Mouse (Mus musculus) right cerebral cortex, postnatal 25 days (tissue): ENCODE measurements at regions not wholly inside any gene's neighbourhood (a gene's known extent, or its start where the extent isn't known, plus 50 kb on each side); places are given as distances from the start of the nearest gene placed in this dataset.

Source experiments
- DNase-seq: peaks from one replicate; pipeline ENCODE4 v3.0.0; 2022

DNA sequence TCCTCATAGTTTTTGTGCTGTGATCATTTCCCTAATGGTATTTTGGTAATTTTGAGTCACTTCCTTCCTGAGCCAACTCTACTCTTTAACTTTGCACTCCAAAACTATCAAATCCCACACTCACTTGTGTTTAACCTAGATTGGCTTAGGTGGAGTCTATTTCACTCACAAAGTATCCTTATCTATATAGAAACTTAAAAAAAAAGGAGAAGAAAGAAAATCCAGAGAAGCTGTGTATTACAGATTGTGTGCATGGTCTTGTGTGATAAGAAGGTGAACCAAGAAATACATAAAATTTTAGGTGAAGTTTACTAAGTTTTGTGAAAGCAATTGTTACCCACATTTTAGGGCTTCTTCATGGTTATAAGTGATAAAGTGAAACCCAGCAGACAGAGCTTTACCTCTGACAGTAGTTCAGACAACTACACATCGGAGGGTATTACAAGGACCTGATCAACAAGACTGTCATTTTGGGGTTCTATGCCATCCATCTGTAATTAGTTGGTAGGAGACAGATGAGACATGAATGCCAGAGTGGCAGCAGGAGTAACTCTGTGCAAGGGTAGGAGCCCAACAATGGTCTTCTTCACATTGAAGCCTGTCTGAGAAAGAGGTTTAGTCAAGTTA lies 350.0 kb downstream of the Ccser2 start:
- no peak for DNase-seq

DNA sequence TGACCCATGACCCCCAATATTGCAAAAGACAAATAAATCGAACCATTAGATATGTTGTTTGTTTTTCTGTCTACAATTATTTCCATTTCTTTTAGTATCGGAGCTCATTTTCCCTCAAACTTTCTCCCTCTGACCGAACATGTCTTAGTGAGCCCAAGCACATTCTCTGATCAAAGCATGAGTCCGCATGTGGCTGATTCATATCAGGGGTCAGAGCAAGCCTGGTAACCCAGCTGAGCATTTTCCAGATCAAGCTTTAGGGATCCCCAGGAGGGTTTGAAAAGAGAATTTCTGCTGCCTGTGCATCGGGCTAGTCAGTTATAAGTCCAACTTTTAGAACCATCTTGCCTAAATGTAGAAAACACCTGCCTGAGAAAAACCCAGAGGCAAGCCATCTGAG lies 350.6 kb downstream of the Ccser2 start:
- DNase-seq: no peak

DNA sequence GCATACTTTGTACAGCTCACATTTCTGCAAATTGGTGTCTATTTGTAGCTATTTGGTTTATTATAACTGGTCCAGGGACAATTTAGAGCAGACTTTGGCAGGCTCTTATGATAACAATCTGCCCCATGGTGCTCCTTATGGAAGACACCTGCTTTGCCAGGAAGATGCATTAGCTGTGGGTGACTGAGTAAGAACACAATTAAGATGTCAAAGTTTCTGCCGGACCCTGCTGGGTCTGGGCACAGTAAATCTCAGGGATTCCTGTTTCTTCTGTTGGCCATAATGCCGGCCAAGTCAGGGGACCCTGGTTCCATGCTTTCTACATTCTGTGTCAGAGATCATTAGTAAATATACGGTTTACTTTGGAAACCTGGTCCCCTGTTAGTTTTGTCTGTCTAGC lies 353.7 kb downstream of the Ccser2 start:
- no peak for DNase-seq

DNA sequence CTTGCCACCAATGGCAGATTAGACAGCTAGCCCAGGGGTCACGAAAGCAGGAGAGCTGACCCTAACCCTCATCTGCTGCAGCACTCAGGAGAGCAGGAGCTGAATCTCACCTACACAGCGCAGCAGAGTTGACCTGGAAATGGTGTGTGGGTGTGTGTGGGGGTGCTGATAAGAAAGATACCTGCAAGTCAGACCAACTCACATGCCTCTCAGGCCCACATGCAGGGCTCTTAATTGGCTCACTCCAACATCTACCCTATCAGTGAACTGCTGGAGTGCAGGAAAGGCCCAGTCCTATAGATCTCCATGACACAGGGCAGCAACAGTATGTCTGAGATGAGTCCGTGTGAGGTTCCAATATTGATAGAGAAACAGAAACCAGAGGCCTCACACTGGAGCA lies 355.7 kb downstream of the Ccser2 start:
- DNase-seq: no peak

DNA sequence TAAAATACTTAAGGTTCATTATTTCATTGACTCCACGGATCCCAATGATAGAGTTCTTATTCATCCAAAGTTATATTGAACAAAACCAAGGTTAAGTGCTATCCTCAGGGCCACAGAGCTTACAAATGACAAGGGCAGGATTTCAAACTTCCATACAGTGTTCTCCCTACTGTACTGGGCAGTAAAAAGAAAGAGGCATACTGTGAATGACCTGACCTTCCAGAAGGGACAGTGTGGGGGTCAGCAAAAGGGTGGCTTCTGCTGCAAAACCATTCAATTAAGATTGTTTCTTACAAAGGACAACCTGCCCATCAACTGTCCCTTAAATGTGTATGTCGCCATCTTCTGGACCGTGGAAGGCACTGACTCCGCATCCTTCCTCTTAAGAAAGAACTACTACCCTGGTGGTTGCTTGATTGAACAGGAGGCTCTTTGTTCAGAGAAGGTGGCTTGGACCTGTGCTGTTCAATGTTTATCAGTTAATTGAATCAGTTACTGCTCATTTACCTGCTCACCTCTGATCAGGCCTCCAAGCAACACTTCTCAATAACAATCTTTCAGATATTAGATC lies 384.4 kb downstream of the Ccser2 start:
- no peak for DNase-seq

DNA sequence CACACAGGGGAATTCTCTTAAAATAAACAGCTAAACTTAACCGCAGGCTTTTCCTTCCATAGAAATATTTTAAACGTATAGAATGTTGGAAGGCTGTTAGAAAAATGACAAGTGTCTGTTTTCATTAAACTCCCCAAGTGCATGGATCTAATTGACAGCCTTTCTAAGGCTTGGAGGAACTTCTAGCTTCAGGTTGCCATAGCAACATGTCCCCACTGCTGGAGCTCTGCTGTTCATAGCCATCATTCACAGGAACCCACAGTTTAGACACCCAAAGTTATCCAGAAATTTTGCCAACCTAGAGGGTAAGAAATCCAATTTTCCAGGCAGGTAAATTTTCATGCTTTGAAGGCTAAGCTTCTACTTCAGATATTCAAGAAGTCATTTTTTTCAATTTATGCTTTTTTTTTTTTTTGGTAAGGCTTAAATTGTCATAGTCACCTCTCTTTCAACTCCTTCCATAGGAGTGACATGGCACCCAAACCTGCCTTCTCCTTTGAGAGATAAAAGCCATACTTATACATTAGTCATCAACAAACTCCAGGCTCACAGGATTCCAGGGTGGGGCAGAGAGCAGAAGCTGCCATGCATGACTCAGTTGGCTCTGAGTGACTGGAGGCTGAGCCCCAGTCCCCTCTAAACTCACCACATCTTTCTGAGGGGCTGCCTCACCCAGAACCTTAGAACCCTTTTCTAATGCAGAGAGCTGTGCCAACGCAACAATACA lies 385.1 kb downstream of the Ccser2 start:
- no peak for DNase-seq

DNA sequence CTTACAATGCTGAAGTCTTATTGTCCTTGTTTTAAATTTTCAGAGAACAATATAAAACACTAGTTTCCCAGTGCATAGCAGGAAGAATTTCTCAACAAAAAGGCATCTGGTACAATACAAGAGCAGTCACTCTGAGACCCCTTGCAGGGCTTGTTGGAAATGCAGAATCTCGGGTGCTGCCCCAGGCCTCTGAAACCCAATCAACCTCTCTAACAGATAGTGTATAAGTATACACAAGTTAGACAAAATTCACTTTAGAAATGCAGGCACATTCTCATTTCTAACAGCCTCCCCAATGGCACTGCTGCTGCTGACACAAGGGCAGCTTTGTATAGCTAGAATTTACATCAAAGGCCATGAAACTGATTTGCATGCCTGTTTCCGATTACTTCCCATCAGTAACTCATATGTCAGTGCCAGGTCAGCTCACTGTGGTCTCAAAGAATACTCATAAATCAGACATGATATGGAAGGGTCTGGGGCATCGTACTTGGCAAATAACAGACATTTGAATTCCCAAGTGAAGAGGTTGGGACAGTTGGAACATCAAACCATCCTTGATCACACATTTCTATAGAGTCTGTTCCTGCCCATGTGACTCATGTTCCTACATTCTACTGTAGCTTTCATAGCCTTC lies 405.2 kb downstream of the Ccser2 start:
- no peak for DNase-seq

DNA sequence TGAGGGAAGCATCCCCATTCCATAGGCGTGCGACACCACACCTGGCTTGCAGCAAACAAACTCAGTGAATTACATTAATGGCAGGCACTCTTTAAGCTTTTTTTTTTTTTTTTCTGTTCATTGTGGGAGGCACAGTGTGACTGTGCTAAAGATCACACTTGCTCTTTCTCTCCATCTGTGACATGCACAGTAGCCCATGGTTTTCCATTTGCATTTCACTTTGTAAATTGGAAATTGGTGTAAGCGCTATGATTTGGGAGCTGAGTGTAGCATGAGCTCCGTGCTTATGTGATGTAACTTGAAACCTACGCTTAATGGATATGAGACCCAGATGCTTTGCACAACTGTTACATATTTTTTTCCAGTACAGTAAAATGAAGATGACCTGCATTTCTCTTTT lies 431.2 kb downstream of the Ccser2 start:
- DNase-seq: no peak

DNA sequence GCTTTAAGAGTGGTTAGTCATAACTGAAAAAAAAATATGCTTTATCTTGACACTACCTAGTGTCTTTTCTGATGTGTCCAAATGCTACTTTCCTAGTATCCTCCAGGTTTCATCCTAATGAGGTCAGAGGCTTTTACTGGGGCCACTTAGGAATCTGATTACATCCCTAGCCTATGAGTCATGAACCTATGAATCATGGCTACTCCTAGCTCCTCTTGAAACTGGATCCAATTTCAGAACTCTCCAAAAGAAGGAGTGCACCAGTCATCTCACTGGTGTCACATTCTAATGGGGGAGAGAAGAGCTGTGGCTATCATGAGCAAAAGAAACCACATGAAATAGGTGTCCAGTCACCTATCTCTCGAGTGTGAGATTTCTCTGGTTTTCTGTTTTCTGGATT lies 432.6 kb downstream of the 4930474N05Rik start:
- DNase-seq: no peak

DNA sequence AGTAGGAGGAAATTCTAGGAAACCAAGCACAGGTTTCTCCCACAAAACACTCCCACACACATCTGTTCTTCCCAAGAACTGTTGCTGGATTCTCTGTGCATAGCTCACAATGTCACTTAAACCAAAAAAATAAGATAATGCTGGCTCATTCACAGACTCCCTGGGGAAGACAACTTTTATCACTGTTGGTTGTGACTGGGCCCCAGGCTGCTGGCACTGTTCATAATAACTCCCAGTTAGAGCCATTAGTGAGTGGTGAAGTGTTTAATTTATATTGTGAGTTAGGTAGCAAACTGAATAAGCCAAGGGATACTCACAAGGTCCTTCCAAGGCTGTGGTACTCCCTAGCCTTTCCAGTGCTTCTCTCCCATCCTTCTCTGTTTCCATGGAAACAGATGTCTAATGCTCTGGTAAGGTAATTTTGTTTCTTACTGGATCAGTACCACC lies 430.9 kb downstream of the 4930474N05Rik start:
- DNase-seq: peak; percentile 68

DNA sequence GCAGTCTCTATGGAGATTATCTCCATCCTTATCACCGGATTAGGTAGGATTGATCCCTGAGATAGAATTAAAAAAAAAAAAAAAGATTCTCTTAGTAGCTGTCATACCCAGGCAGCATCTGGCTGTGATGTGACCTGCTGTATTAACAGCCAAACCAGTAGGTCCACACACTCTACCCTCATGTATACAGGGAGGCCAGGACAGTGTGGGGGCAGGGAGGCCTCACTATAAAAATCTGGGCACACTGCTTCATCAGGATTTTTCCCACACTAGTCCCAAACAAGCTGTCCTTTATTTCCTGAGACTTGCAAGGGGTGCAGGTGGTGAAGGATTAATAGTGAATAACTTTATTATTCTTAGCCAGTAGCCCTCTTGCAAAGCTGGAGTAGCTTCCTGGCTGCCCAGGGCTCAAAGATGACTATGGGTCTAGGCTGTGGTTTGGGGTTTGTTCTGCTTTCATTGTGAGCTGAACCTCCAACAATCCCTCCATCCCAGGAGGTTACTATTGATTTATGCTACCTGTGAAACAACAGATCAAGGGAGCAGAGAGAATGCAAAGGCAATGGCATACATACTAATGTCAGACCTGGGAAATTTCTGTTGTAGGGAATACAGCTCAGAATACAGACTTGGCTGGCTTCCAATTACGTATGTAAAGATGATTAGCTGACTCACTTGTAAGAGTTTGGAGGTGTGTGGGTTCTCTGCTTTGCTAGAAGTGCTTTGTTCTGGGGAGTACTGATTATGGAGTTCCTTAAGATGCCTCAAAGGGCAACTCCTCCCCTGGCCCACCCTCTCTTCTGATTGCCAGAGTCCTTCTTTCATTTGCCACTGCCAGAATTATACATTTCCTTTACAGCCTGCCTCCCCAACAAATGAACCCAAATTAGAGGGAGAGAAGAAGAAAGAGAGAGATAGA lies 407.6 kb downstream of the 4930474N05Rik start:
- no peak for DNase-seq

DNA sequence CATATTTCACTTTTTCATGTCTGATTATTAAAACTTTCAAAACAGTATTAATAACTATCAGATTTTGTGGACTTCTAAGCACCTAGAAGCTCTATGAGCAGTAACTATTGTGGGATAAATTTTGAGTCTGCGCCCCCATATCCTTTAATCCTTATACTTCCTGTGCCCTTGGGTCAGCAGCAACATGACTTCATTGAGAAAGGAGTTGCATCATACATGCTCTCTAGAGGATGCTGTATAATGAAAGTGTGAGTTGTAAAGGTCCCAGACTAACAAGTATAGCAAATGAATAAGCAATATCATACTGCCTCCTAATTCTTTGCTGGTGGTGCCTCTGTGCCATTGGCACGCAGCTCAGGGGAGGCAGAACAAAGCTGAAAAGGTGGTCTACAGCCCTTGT lies 404.6 kb downstream of the 4930474N05Rik start:
- DNase-seq: no peak

DNA sequence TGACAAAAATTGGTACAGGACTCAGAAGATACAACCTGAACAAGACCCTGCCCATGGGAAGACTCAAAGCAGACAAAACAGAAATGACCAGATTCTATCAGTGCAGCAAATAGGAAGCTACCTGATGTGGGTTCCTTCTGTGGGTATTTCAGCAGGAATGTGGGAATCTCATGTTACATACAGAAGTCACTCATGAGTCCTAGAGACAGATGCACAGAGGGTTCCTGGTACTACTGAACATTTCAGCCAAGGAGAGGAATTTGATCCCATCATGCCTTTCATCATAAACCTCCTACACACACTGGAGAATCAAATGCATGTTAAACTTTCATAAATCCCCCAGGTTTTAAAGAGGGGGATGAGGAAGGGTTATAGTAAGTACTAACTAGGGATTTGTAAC lies 390.8 kb downstream of the 4930474N05Rik start:
- DNase-seq: no peak

DNA sequence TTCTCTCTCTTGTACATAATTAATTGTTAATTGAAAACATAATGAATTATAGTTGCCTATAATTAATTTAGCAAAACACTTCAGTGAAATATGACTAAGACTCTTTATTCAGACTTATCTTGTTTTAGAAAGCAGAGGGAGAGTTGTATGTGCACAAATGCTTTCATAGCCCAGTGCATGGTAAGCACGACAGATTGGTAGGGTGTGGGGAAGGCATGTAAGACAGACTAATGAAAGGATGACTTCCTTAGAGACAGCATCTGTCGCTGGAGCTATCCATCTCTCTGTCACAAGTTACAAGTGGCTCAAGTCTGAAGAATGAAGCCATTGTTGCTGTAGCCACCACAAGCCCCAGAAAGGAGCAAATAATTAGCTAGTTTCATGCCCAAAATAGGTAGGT lies 376.9 kb downstream of the 4930474N05Rik start:
- DNase-seq: no peak

DNA sequence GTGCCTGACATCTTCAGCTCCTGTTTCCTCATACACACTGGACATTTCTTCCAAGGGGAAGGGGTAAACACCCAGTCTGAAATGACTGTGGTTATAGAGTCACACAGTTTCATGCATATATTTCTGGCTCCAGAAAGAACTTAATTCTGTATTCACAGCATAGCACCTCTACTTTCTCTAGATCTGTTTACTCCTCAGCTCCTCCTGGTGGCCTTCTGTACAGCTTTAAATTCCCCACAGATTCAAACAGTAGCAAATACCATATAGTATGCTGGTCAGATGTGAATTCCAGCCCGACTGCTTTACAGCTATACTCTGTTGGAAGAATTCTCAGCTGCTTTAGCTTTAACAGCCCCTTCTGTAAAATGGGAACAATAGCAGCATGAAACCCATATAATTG lies 375.6 kb downstream of the 4930474N05Rik start:
- DNase-seq: no peak

DNA sequence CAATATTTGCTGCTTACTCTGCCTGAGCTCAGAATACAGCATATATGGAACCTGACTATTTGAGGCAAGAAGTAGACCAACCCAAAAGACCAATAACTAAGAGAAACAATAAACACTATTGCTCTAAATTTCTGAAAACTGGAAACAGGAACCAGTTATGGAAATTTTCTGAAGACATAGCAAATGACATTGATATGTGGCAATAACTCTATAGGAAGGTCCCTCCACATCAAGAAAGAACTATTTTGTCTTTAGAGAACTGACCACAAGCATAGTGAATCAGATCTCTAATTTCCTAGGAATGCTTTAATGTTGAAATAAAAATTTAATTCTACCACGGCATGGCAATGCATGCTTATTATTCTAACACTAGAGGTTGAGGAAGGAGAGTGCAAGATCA lies 358.3 kb downstream of the 4930474N05Rik start:
- DNase-seq: no peak

DNA sequence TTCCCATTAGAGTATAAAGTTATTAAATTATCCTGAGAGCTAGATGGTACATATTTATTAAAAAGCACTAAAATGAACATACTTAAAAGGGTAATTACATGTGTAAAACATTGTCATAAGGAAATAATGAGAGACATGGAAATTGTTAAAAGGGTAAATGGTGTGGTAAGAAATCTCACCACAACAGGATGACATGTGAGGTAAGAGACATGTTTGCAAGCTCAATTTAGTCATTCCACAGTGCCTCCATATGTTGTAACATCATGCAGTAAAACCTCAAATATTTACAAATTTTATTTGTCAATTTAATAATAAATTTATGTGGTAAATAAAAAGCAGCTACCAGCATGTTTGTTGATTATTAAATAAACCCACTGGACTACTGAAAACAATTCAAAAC lies 355.4 kb downstream of the 4930474N05Rik start:
- no peak for DNase-seq

DNA sequence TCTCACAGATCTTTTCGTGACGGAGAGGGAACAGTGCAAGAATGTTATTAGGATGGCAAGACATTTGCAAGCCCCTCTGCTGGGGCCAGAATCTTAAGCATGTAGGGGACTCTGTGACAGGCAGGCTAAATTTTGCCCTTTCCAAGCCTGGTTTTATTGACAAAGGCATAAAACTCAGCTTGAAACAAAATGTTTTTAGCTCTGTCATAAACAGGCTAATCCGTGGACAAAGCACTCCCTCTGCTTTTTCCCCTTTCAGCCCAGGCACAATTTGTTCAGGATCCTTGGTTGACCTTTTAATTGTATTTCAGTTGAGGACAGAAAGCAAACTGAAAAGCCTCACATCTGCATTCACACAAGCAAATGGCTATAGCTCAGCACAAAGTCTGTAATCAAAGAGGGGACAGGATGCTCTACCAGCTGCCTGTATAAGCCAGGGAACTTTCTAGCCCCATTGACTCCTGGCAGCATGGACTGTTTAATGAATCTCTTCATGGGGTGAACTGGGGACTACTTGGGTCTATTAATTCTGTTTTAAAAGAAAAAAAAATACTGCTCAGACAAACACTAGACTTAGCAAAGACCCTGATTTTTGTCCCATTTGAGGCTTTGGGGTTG lies 320.0 kb downstream of the 4930474N05Rik start:
- DNase-seq: no peak

DNA sequence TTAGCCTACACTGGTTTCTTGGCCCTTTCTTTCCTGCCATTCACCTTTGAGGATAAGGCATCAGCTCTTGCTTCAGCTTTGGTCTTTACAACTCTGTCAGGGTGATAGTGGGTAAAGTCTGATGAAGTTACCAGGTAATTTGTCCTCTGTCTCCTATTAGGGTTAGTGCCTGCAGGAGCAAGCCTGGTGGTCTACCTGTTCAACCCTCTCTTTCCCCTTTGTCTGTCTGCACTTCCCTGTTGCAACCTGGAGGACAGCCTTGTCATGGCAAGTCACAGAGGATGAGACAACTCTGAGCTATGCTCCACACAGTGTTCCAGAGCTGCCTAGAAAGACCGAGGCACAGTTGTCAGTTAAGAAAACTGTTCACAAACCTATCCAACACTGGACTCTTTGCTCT lies 319.5 kb downstream of the 4930474N05Rik start:
- no peak for DNase-seq
